Mouse (Mus musculus) right cerebral cortex, adult 18-20 months (tissue): Measurements from ENCODE around the gene Pjvk.

Source experiments
- DNase-seq: peaks from one replicate; pipeline ENCODE4 v3.0.0; 2022; ENCODE audit warnings: mixed read lengths

The Pjvk gene

GRCm38 (mm10) chr2:76672134-76672745, 24.0 kb downstream of the Pjvk start:
- DNase-seq = no peak

GRCm38 (mm10) chr2:76672966-76673392, 24.7 kb downstream of the Pjvk start, which contains the start of gene Fkbp7:
Gene Fkbp7 (minus strand): TSS chr2:76673116.
- peak; percentile 88 for DNase-seq

DNA sequence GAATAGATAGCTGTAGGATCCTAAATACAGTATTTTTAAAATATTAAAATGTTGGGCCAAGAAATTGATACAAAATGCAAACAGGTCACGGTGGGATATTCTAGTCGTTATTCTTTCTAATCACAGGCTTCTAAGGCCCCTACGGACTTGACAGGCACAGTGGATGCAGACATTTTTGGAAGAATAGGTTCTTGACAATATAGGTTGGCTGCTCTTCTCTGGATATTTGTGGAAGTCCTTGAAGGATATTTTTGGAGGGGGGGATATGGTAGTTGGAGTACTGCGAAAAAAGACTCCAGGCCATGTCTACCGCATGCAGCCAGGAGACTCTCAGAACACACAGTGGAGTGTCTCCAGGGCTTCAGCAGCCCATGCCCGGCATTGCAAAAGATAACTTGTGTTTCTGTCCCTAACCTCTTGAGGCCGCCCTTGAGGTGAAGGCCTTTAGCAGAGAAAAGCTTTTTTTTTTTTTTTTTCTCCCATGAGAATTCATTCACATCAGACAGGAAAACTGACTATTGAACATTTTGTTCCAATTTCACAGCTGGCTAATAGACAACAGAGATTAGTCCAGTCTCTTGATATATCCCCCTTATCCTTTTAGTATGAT, 25.3 kb downstream of the Pjvk start:
- no peak for DNase-seq

- peak; percentile 88 for DNase-seq
Measured at GRCm38 (mm10) chr2:76674725-76675427, 26.6 kb downstream of the Pjvk start, which contains the start of gene Plekha3. Gene Plekha3 (plus strand): TSS chr2:76675281.

DNA sequence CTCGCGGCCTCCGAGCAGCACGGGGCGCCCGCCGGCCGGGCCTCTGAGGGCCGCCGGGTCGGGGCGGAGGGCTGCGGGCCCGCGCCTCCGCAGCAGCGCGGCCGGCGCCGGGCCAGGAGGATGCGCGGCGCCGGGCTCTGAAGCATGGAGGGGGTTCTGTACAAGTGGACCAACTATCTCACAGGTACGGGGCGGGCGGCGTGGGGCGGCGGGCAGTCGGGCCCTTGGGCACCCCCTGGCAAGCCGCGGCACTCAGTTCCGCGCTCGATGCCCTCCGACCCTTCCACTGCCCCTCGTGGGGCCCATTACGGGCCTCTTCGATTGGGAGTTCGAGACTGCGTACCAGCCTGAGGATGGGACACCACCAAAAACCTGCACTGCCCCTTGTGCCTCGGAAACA, 27.2 kb downstream of the Pjvk start:
- no peak for DNase-seq

DNA sequence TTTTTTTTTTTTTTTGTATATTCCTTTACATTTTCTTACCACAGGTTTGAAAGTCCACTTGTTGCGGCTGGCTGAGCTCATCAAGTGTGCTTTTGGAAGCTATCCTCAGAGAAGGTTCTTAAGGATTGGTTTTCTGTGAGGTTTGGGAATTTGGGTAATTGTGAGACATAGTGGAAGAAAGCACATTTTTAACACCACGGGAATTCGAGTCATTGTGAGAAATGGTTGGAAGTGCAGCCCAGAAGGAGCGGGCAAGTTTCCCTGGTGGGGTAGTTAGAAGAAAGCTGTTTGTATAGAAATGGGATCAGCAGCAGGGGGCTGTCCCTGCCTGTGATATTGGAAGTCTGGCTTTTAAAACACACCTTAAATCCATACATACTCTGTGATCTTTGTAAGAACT, 27.7 kb downstream of the Pjvk start:
- no peak for DNase-seq

DNA sequence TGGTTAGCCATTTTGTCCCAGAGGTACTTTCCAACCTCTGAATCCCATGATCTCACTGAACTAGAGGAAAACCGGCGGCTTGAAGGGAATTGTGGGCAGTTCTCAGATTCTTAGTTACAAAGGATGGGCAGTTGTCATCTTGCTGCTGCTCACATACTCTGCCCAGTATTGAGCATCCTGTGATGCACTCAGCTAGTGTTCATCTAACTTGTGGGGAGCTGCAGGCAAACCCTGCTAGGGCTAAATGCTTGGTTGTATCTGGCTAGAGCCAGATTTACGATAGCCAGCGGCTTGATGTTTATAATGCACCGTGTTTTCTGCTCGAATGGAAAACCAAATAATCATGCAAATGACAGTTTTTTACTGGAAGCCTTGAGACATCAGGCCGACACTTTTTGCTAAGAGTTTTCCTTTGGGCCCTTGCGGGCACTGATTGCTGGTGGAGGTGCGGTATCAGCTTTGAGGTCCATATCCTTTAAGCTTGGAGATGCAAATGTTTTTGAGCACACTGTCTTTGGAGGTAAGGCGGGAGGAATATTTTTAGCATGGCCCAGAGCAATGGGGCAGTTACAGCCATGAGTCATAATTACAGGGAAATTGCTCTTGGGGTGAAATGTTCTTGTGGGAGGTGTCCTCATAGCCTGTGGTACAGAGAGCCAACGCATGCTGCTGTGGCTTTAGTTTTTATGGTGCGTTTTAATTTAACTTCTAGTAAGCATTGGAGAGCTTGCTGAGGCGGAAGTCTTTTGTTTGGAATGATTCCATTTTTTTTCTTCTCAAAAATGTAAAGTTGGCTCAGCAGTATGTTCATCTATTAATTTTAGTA, 28.3 kb downstream of the Pjvk start:
- DNase-seq = no peak

DNA sequence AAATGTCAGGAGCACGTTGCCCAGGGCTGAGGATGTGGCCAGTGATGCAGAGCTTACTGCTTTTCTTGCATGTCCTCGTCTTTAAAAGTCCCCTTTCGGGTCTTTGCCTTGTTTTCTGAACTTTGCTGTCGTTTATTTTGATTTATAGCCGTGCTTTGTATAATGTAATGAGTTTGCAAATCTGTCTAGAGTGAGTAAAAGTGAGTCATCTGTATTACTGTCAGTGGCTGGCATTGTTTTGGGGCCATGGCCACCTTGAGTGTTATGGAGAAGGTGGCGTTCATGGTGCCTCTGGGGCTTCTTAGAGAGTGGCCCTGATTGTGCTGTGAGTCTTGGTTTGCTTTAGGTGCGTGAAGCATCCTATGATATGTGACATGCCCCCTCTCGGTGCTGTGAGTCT, 34.0 kb downstream of the Pjvk start:
- no peak for DNase-seq

DNA sequence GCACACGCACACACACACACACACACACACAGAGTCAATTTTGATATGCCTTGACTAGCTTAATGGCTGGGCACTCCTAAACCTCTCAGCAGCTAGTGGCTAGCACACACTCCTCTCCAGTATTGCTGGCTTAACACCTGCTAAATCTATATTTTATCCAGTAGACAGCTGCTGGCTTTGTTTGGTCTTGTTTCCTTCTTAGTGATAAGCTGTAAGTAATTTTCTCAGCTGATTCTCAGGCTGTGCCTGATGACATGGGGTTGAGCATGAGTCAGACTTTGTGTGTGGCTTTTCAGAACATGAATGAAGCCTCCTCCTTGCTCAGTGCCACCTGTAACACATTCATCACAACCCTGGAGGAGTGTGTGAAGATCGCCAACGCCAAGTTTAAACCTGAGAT, 38.7 kb downstream of the Pjvk start:
- DNase-seq = peak; percentile 24

GRCm38 (mm10) chr2:76687608-76688007, 39.3 kb downstream of the Pjvk start:
- no peak for DNase-seq

- DNase-seq = no peak
Measured at GRCm38 (mm10) chr2:76688162-76688561, 39.9 kb downstream of the Pjvk start.

DNA sequence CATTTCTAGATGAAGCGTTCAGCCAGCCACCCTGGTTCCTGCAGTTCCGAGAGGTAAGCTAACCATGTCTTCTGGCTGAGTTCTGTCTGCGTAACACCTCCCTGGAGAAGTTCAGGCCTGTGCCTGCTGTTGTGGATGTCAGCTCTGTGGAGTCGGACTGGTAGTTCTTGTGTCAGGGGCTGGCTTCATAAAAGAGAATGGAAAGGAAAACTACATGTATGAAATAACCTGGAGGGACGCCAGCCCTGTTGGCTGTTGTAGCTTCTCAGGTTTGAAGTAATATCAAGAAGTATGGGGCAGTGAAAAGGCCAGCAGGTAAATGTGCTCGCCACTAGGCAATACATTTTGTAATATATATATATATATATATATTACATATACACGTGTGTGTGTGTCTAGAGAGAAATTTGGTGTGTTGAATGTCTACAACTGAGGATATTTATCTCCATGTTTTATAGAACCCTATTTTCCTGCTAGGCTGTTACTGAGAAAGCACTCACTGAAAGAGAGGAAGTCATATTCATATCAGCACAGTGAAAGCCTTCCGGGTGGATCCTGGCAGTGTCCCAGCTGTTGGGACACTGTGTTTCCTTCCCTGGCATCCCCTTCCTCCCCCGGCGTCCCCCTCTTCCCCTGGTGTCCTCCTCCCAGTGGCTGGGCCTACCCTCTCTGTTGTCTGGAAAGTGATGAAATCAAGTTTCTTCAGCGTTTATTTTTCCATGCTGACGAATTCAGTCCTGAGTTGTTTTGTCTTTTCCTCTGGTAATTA, 42.3 kb downstream of the Pjvk start:
- DNase-seq = no peak

DNA sequence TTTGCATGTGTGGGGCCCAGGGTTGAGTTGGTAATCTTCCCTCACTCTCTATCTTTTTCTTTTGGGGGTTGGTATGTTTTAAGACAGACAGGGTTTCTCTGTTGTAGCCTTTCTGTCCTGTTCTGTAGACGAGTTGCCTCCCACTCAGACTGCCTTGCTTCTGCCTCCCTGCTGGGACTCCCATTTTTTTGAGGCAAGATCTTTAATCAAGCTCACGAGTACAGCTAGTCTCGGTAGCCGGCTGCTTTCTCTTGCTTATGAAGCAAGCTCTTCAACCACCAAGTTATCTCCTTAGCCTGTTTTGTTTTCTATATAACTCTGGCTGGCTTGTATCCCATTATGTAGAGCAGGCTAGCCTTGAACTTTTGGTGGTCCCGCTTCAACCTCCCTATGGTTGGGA, 45.5 kb downstream of the Pjvk start:
- no peak for DNase-seq

DNA sequence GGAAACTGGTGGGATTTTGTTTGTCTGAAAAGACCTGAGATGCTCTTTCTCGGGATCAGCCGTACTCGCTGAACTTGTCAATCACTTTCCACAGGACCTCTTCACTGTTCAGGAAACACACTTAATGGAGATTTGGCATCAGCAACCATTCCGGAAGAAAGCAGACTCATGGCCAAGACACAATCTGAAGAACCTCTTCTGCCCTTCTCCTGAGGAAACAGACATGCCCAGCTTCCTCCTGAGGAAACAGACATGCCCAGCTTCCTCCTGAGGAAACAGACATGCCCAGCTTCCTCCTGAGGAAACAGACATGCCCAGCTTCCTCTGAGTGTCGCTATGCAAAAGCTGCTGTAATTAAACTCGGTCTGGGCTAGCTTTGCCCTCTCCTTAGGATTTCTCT, 47.0 kb downstream of the Pjvk start:
- DNase-seq = no peak

DNA sequence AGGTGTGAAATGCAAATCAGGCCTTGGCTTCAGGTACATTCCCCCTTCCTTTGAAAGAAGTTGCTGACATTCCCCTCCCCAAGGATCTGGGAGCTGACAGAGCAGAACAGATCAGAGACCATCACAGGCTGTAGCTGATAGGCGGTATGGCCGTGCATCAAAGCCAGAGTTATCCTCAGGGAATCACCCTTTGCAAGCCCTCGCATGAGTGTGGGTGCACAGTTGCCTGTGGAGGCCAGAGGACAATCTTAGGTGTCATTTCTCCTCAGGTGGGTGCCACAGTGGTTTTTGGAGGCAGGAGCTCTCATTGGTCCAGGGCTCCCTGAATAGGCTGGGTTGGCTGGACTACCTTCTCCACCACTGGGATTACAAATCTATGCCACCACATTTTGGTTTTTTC, 53.9 kb downstream of the Pjvk start:
- no peak for DNase-seq

DNA sequence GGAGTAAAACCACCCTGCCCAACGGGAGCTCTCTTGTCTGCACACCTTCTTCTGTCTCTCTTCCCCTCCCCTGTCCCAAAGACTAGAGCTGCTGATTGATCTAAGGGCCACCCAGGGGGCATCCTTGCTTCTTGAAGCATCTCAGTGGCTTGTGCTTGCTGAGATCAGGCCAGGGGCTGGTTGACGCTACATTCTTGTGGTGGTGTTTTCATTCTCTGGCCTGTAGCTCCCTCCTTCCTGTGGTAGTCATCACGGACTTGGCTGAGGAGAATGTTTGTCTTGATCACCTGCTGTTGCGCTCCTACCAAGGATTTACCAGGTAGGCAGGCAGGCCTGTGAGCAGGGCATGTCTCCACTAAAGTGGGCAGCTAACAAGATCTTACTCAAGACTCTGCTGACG, 54.5 kb downstream of the Pjvk start:
- DNase-seq = no peak

- no peak for DNase-seq
Measured at GRCm38 (mm10) chr2:76705655-76706054, 57.4 kb downstream of the Pjvk start.
